Mouse (Mus musculus) retina, postnatal 7 days (tissue): ENCODE results near the gene Pex19.
A peak's percentile ranks its signal among the peaks of the same experiment; 100 is the strongest.

Source experiments
- DNase-seq: peaks from one replicate; pipeline ENCODE4 v3.0.0-alpha.2; 2012; ENCODE audit warnings: low read depth, low spot score

The Pex19 gene

GRCm38 (mm10) chr1:172133535-172133934 is 7.0 kb downstream of the Pex19 start:
- no peak for DNase-seq

- no peak for DNase-seq
These were observed 7.5 kb downstream of the Pex19 start for GRCm38 (mm10) chr1:172134072-172134471.

GRCm38 (mm10) chr1:172140160-172140559 is 13.6 kb downstream of the Pex19 start:
- no peak for DNase-seq

- DNase-seq, result no peak
These were observed 14.3 kb downstream of the Pex19 start for GRCm38 (mm10) chr1:172140825-172141224.

- DNase-seq, result no peak
These were observed 15.0 kb downstream of the Pex19 start for GRCm38 (mm10) chr1:172141529-172141928.

GRCm38 (mm10) chr1:172143570-172143969 is 17.0 kb downstream of the Pex19 start:
- DNase-seq, result no peak

- peak; percentile 90 for DNase-seq
These were observed 21.3 kb downstream of the Pex19 start, which contains the start of gene Dcaf8 for GRCm38 (mm10) chr1:172147835-172148278. TSS of gene Dcaf8 (plus strand) at chr1:172148084.

GRCm38 (mm10) chr1:172148279-172148954 is 21.9 kb downstream of the Pex19 start:
- DNase-seq, result no peak

- DNase-seq, result no peak
These were observed 22.6 kb downstream of the Pex19 start for GRCm38 (mm10) chr1:172148955-172149815.

- no peak for DNase-seq
These were observed 28.0 kb downstream of the Pex19 start for GRCm38 (mm10) chr1:172154536-172154935.

- DNase-seq, result no peak
These were observed 29.0 kb downstream of the Pex19 start for GRCm38 (mm10) chr1:172155518-172155917.

GRCm38 (mm10) chr1:172159970-172160369 is 33.4 kb downstream of the Pex19 start:
- DNase-seq, result no peak

GRCm38 (mm10) chr1:172160508-172160907 is 34.0 kb downstream of the Pex19 start:
- no peak for DNase-seq

GRCm38 (mm10) chr1:172162009-172162408 is 35.5 kb downstream of the Pex19 start:
- no peak for DNase-seq

GRCm38 (mm10) chr1:172162959-172163358 is 36.4 kb downstream of the Pex19 start:
- no peak for DNase-seq

- no peak for DNase-seq
These were observed 41.4 kb downstream of the Pex19 start for GRCm38 (mm10) chr1:172167911-172168310.

- DNase-seq, result no peak
These were observed 43.3 kb downstream of the Pex19 start for GRCm38 (mm10) chr1:172169809-172170208.

GRCm38 (mm10) chr1:172172381-172172780 is 45.8 kb downstream of the Pex19 start:
- DNase-seq, result no peak

- no peak for DNase-seq
These were observed 46.6 kb downstream of the Pex19 start for GRCm38 (mm10) chr1:172173181-172173580.

GRCm38 (mm10) chr1:172177791-172178190 is 51.2 kb downstream of the Pex19 start:
- DNase-seq, result no peak

- no peak for DNase-seq
These were observed 52.5 kb downstream of the Pex19 start for GRCm38 (mm10) chr1:172179102-172179501.

GRCm38 (mm10) chr1:172180881-172181280 is 54.3 kb downstream of the Pex19 start:
- DNase-seq, result no peak

- no peak for DNase-seq
These were observed 55.2 kb downstream of the Pex19 start for GRCm38 (mm10) chr1:172181777-172182176.
